Mouse (Mus musculus) thymus, postnatal 4 days (tissue): ENCODE results near the gene Tesmin.

ENCODE experiments used
- DNase-seq: peaks from one replicate; pipeline ENCODE4 v3.0.0; 2021

Tesmin gene

DNA sequence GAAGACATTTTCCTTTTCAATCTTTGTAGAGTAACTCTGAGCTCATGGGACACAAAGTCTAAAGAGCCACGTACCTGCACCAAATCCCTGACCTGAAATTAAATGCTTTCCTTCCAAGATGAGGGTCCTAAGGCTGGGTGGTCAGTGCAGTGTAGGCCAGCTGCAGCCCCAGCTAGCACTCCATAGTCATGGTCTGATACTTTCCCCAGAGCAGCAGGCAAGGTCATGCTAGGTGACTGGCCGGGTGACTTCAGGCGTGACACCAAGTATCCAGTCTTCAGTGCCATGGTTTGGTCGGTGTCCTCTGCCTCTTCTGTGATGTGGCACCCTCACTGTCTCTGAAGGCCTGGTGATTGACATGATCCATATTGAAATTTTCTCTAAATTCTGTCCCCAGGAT, 11.4 kb downstream of the Tesmin start:
- no peak for DNase-seq

DNA sequence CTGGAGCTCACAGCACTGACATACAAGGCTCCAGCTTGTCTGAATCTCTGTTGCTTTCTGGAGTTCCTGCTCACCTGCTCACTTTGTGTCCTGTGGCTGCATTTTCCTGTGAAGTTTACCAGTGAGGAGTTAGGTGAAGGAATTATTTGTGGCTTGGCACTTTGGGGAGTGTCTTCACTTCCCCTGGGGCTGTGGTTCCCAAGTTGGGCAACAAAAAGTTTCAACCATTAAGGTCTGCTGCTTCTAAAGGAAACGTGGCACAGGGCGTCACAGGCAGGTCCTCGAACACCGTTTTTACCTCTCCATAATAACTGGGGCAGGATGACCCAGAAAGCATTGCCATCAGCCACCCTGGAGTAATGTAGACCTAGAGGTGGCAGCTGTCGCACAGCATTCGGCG, 12.8 kb downstream of the Tesmin start:
- DNase-seq, result no peak

DNA sequence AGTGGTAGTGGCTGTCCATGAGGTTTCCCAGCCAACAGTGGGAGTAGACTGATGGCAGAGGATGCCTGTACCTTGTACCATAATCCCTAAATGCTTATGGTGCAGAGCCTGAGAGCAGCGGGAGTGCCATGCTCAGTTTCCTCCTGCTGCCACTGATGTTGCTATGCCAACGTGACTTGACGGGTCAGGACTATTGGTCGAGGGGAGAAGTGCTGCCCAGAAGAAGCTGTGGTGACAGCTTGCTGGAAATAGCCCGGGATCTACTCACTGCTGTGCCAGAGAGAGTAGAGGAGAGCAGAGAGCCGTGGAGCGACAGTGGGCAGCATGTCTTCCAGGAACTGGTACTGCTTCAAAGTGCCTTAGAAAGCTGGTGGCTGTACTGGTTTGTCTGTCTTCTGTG, 13.3 kb downstream of the Tesmin start:
- DNase-seq, result no peak

DNA sequence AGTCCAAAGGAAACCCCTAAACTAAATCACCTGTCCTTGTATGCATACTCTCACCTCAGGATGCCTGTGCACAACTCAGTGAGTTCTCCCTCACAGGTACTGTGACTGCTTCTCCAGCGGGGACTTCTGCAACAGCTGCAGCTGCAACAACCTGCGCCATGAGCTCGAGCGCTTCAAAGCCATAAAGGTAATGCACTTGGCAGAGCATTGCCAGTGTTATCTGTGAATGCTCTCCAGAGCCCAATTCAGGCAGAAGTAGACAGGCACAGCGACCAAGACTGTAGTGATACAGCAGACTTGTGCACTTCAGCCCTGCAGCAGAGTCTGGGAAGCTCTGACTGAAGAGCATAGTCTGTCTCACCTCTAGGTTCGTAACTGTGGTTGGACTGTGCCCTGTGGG, 13.7 kb downstream of the Tesmin start:
- no peak for DNase-seq

DNA sequence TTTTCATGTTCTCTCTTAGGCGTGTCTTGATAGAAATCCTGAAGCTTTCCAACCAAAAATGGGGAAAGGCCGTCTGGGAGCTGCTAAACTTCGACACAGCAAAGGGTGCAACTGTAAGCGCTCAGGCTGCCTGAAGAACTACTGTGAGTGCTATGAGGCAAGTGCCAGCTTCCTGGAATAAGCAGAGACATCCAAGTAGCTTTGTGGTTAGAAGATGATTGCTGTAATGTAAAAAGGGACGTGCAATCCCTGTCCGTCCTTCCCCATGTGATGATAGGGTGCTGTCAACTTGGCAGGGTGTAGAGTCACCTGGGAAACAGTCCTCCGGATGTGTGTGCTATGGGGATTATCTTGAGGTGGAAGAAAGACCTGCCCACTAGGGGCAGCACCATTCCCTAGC, 15.4 kb downstream of the Tesmin start:
- no peak for DNase-seq

DNA sequence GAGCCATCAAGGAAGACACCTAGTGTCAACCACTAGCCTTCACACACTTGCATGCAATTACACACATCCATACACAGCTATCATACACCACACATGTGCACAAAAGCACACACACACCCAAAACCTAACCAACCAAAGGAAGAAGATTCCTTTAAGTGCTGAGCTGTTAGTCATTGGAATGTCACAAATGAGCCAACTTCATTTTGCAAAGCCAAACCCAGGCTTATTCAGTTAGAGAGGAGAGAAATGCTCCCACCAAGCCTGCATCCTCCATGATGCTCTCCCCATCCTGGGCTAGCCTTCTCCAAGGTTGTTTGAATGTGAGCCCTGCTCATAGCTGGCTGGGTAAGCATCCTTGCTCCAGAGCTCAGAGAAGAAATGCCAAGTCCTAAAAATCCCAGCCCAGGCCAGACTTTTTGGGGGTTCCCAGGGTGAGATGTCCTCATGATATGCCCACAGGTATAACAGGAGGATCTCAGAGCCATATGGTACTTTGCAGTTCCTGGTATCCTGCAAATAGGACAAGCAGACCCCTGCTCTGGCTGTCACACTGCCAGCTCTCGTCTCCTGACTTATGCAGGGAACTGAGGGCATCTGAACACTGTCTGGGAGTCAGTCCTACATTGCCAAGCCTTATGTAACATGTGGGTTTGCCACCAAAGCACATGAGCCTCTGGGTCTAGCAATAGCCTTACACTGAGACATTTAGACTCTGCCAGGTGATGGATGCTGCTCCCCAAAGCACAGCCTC, 17.0 kb downstream of the Tesmin start:
- no peak for DNase-seq

DNA sequence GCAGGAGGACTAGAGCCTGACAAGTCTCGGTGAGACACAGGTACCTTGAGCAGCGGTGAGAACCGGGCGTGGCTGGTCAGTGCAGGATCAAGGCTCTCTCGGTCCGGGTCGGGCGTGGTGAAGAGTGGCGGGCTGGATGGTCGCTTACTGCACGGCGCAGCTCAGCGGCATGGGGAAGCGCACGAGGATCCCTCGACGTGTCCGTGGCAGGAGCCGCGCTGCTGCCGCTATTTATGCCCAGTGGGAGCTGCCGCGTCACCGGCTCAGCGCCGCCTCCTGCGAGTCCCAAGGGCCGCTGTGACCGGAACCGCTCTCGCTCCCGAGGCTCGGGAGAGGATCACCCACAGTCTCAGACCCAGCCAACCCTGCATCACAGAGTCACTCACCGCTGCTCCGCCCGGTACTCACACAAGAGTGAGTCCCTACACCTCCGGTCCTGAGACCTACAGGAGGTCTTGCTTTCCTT, 25.6 kb downstream of the Tesmin start, which contains the start of gene Gal:
Gene Gal, minus strand, starts transcription at position 277 of the 466 bp plus-strand sequence.
- DNase-seq, result peak; percentile 35

DNA sequence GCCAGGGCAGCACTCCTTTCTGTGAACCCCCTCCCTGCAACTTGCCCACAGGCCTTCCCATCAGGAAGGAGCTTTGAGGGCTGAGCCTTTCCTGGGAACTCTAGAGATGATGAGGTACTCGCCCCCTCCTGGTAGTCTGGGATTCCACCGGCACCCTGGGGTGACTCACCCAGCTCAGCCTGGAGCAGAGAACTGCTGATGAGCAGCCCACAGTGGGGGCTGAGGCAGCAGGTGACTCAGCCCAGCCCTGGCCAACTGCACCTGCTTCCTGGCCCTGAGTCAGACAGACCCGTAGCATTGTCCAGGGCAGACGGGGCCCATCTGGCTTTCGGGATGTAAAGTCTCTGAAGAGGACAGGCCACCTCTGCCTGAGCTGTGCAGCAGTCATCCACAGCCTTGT, 30.6 kb downstream of the Tesmin start:
- DNase-seq, result no peak

DNA sequence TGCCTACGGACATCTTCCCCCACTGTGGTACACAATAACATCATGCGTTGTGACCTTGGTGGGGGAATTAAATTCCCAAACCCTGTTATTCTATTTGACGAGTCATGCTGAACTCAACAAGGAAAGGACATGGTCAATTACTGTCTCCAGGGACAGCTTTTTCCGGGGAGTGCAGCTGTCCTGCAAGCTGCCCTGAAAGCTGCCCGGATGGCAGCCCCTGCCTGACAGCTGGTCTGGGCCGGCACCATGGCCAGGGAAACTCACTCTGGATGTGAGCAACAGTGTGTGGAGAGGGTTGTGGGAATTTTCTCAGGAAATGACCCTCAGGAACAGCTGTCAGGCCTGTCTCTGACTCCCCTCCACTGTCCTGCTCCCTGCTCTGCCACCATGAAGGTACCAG, 33.8 kb downstream of the Tesmin start:
- no peak for DNase-seq

DNA sequence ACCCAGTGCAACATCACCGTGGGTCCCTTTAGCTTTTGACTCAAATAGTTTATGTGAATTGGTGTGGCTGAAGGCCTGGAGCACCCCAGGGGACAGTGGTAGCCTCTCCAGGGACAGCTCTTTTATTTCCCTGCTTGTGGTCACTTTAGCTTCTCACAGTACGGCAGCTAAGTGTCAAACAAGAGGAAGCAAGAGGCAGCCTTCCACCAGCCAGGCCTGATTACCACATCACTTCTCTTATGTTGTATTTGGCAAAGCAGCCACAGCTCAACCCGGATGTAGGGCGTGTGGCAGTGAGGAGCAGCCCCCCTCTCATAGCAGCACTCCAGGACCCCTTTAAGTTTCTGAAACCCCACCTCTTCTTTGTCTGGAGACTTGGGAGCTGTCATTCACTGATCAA, 34.3 kb downstream of the Tesmin start:
- peak; percentile 41 for DNase-seq

DNA sequence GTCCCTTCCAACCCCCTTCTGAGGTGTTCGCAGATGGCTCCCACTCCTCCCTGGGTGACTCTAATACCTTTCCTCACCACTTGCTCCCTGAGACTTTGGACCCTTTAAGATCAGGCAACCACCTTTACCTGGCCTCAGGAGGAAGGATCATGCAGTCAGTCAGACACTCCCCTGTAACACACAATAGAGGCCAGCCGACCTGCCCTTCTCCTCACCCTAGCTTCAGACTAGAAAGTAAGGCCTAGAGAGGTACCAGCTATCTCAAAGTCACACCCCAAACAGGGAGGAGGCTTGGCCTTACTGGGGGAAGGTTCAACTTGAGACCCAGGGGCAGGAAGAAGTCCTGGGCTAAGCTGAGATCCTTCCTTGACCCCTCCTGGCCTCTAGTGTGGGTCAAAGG, 35.6 kb downstream of the Tesmin start:
- DNase-seq, result no peak

DNA sequence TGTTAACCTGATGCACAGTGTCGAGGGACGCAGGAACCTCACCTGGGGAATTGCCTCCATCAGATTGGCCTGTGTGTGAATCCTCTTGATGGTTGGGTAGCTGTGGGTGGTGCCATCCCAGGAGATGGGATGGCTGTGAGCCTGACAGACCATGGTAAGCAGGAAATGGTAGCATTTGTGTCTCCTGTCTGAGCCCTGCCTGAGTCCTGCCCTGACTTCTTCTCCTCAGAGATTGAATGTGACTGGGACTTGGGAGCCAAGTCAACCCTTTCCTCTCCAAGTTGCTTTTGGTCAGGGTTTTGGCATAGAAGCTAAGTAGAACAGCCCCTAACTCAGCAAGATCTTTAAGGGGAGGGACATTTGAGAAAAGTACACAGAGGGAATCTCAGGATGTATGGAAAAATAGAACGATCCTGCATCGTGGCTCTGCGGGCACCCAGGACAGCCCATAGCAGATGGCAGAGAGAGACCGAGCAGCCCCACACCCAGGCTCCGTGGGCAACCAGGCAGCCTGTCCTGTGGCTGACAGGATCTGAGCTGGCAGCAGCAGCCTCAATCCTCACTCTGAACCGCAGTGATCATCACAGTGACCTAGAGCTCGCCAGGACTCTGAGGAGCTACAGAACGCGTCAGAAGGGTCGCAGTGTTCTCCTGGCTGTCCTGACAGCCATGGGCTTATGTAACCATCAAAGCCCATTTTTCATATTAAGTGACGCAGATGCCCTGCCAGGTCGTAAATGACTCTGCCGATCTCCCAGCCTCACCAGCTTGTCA, 39.6 kb downstream of the Tesmin start:
- no peak for DNase-seq

DNA sequence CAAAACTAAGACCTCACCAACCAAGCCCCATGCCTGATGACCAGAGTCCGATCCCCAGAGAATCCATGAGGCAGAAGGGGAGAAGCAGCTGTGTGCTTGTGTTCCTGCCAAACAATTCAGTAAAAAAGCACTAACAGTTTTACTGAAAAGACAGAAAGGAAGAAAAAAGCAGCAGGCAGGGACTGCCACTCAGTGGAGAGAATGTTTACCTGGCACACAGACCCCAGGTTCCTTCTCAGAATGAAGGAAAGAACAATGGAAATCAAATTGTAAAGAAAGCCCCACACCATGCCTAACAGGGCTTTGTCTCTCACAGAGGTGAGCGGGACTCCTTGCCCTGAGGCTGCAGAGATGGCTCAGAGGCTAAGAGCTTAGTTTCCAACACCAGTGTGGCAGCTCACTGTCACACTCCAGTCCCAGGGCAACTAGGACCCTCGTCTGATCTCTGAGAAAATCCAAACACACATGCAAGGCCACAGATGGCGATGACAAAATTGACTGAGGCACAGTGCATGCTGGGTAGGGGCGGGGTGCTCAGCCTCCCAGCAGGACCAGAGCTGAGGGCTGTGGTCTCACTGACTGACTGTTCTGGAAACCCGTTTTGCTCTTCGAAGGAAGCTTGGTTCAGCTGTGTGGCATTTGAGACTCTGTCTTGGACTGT, 40.6 kb downstream of the Tesmin start:
- peak; percentile 27 for DNase-seq

DNA sequence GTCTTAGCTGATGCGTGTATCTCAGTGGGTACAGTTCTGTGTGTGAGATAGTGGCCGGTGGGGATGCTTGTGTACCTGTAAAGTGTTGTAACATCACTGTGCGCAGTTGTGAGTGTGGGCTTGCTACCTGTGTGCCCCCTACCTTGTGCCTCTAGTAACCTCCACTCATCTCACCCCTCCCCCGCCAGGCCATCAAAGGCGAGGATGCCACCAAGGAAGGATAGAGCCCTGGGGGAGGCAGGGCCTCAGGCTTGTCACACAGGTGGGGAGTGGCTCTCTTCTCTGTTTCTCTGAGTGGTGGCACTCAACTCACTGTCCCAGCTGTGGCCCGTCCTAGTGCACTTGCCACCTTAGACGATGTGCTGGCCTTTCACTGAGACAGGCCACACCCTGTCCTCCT, 42.4 kb downstream of the Tesmin start:
- peak; percentile 68 for DNase-seq

DNA sequence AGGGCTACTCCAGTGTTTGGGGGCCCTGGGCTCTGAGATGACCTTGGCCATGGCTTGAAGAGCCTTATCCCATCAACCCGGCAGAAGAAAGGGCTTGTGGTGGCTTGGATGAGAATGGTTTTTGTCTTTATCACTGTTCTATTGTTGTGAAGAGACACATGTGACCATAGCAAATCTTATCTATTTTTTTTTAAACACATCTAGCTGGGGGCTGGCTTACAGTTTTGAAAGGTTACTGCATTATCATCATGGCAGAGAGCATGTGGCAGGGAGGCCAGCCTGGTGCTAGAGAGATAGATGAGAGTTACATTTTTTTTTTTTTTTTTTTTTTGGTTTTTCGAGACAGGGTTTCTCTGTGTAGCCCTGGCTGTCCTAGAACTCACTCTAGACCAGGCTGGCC, 43.3 kb downstream of the Tesmin start:
- DNase-seq, result no peak

DNA sequence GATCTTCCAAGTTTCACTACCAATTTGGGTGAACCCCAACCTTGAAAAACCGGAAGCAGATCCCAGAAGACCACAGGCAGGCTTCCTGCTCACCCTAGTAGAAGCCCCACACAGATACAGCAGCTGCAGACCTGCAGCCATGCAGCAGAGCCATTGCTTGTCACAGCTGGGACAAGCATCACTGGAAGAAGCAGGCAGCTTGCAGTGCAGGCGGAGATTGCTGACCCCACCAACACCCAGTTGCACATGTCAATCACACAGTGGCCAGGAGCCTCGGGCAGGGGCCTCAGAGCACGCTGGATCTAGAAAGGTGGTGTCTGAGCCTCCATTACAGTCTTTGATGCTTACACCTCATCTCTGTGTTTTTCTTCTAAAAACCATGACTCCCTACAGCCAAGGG, 45.5 kb downstream of the Tesmin start:
- peak; percentile 22 for DNase-seq

DNA sequence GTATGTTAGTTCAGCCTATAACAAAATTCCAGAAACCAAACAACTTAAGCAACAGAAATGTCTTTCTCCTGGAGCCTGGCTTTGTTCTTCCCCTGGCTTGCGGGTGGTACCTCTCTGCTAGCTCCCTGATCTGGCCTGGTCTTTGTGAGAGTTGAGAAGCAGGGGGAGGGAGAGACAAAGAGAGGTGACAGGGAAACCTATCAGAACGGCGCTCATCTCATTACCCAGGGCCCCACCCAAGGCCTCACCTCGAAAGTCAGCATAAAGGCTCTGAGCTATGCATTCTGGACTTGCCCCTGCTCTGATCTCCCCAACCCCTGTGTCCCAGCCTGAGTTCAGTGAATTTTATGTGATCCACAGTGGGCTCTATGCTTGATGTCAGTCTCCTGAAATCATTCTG, 46.0 kb downstream of the Tesmin start:
- DNase-seq, result no peak

DNA sequence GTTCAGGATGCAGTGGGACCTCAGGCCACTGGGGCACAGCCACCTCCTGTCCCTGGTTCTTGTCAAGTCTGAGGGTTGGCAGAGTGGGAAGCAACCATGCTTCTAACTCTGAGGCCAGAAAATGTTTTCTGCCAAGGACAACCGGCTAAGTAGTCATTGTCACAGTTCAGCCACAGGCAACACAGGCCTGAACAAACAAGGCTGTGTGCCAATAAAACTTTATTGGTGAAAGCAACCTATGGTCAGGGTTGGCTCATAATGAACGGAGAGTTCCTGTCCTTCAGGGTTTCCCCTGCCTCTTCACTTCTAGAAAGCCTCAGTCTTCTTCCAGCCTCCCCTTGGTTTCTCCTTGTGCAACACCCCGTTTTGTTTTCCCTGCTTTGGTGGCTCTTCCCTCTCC, 47.2 kb downstream of the Tesmin start:
- DNase-seq, result no peak

DNA sequence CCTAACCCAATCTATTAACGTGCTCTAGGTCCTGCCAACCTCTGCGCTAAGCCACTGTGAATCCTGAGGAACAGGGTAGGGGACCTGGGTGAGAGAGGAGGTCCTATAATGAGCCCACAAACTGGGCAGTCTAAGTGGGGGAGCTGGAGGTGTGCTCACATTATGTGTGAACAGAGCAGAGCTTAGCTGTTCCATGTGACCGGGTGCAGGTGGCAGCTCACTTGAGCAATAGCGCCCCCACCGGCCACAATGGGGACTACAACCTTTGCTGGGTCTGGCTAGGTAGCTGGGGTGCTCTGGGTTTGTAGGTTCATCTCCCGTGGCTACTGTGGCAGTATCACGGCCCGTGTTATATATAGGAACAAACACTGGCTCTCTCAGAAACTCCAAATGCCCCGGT, 48.2 kb downstream of the Tesmin start:
- DNase-seq, result peak; percentile 88

DNA sequence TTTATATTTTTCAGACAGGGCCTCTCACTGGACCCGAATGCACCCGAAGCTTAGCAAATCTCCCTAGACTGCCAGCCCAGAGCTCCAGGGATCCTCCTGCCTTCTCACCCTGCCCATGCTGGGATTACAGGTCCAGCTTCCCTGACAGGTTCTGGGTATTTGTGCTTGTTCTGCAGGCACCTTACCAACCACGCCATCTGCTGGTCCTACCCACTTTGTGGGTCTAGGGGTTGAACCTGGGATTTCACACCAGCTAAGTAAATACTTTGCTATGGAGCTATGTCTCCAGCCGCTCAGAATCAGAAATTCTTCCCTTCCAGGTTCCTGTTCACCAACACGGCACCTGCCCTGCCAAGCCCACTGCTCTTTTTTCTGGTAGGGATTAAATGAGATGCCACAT, 49.3 kb downstream of the Tesmin start:
- peak; percentile 57 for DNase-seq

DNA sequence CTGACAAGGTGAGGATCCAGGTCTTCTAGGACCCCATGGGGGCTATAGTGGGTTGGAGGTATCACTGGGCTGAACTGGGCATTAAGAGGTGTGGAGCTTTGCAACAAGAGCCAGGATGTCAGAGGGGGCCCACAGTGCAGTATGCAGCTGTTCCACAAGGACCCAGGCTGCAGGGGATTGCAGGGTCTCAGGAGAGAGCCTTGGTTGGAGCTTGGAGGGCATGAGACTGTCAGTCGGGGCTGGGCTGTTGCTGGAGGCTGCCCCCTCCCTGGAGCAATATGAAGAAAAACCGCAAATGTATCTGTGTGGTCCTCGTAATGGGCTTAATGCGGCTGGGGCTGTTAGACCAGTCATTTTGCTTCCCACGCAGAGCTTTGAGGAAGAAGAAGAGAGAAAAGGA, 52.0 kb downstream of the Tesmin start:
- DNase-seq, result peak; percentile 48

DNA sequence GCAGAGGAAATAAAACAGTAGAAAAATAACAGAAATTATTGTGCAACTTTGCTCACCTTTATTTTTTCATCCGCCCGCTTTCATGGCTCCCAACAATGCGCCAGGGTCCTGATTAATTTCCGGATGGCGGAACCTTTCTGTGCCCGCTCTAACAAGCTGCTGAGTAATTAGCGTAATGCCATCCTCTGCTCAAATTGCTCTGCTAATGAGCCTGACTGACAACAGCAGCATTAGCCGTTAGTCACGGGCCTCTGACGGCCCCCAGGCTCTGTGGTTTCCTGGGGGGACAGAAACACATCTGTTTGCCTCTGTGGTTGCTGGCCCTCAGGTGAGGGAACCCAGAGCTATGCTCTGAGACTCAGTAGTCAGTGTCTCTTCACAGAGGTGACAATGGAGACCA, 52.4 kb downstream of the Tesmin start:
- DNase-seq, result peak; percentile 27

DNA sequence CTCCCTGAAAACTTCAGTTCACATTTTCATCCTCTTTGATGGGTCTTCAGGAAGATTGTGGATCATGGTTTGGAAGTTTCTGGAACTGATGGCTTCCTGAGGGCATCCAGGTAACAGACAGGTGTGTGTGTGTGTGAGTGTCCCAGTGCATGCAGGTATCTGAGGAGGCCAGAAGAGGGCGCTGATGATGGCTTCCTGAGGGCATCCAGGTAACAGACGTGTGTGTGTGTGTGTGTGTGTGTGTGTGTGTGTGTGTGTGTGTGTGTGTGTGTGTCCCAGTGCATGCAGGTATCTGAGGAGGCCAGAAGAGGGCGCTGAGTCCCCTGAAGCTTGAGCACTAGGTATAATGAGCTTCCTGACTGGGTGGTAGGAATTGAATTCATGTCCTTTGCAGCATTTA, 58.7 kb downstream of the Tesmin start:
- no peak for DNase-seq

DNA sequence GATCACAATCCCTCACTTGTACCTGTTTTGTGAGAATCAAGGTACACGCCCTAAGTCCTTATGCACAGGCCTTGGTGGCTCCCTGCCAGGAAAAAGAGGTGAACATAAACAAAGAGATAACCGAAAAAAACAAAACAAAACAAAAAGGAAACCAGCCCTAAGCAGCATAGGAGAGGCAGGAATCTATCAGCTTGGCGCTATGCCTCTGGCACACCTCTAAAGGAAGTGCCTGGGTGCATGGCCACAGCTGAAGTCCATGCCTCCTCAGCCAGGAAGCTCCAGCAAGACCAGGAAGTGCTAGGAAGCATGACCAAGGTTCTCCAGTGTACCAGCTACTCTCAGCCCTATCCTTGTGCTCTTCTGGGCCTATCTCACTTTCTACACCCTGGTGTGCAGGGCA, 60.6 kb downstream of the Tesmin start:
- no peak for DNase-seq
